Mouse (Mus musculus) adrenal gland (tissue): ENCODE results near the gene Olfr905.

Source experiments
- intact Hi-C: fragments of 180-260 bp; cut with DNase I; formaldehyde crosslinking; loops from one replicate; pipeline ENCODE4 v1.15.1; 2025
- long read RNA-seq, 2 experiments: library from polyadenylated mRNA; unstranded; transcript quantifications; one replicate each; pipeline ENCODE4 v2.0.0; 2020; ENCODE audit warnings: borderline replicate concordance in 1 of 2; ENCODE audit not compliant: insufficient replicate concordance in 1 of 2

Olfr905 gene
- long read RNA-seq, experiment 1: 0 reads
- long read RNA-seq, experiment 2: 0 reads

DNA sequence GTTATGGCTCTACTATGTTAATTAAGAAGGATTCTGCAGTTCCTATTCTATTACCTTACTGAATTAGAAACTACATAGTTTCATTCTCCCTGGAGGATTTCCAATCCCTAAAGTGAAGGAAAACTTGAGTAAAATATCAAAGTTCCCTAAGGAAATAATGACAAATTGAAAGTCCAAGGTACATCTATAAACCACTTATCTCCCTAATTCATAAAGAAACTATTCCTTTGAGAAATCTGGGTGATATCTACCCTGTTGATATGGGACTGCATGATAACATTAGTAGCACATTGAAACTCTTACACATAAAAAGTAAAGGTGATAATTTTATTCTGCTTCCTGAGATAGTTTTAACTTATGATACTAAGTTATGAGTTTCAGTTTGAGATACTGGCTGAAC, at the start of gene Olfr905:
Gene Olfr905 (plus strand): TSS at position 301 of the 400 bp plus-strand sequence.
- intact Hi-C loops: no loop called here

DNA sequence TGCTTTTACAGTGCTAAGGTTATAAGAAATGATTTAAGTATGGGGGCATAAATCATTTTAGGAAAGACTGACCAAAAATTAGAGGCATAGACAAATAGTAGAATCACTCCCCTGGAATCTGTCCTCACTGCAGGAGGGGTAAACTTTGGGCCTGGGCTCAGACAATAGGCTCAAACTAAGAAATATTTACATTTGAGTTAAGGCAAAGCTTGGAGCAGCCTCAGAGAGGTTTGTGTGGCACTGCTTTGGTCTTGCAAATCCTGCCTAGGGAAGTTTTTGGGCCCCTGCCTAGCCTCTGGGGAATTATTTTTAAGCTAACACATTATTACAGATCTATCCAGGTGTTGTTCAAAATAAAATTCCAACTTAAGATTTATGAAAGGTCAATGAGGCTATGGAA, 47.1 kb upstream of the Olfr905 start:
- intact Hi-C loops: no loop called here

DNA sequence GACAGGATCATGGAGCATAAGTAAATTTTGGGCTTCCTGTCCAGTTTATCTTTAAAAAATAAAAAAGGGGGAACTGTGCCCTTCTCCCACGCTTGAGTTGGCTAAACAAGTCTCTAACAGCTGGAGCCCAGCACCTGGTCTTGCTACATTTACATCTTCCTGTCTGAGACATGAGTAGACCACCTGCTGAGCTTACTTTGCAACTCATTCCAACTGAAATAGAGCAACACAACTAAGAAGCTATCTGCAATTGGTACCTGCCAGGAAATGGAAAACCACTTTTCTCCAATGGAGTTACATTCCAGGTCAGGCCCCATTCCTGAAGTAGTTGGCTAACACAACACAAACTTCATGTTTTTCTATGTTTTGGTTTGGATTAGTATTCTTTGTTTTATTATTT, 43.9 kb upstream of the Olfr905 start:
- intact Hi-C loops: no loop called here

DNA sequence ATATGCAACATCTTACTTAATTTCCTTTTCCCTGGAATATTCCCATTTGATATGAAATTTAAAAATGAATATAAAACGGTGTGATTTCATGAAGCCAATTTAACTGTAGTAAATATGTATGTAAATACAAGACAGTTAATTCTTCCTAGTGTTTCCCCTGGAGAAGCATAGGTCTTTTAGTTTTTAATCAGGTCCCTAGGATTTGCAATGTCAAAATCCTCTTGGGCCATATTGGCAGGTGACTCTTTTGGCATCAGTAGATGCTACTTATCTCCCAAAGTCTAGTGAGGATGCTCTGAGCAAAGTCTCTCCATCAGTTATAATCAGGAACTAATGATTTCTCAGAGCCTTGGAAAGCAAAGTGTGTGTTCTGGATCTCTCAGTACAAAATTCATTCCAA, 41.8 kb upstream of the Olfr905 start, which contains the start of gene Olfr901:
Gene Olfr901 (plus strand): TSS at position 301 of the 400 bp plus-strand sequence.
- intact Hi-C loops: no loop called here

DNA sequence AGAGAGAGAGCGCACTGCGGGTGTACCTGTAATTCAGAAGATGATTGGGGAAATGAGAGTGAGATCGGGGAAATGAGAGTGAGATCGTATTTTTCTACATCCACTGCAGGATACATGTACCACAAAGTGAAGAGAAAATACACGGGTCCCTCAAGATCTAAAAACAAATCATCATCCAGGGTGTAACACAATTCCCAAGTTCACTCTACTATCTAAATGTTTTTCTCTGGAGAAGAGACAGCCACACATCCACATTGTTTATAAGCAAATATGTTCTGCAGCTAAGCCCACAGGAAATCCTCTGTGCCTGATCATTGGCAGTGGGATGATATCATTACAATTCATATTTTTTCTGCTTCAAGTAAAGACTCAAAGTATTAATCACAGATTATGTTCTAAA, 23.6 kb upstream of the Olfr905 start, which contains the start of gene Olfr902:
Gene Olfr902 (plus strand): TSS at position 301 of the 400 bp plus-strand sequence.
- intact Hi-C loops: no loop called here

DNA sequence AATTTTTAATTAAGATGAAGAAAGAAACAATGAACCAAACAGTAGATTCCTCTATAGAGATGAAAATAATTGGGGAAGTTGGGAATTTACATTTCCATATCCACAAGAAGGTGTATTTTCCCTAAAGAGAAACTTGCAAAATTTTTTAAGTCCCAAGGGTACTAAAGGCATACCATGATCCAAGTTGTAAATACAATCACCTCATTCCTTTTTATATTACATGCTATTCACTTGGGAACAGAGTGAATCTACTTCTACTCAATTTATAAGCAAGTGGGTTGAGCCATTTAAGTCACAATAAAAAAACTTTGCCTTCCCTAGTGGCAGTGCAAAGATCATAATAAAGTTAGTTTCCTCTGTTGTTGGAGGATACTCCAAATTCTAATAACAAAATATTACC, 8.1 kb upstream of the Olfr905 start, which contains the start of gene Olfr904:
Gene Olfr904 (plus strand): TSS at position 301 of the 400 bp plus-strand sequence.
- intact Hi-C loops: no loop called here

DNA sequence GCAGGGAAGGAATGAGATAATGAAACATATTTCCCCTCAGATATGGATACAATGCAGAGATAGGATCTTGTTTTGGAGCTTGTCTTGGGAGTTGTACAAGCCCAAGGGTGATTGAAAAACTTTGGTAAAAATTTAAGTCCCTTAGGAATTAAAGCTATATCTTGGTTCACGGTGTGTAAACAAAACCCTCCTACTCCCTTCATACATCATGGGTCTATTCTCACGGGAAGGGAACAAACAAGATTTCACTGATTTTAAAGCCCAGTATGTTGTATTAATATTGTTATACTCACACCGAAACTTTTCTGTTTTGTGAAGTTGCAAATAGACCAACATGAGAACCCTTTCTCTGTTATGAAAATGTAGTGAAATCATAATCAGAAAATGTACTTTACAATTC, 15.9 kb downstream of the Olfr905 start, which contains the start of gene Olfr906:
Gene Olfr906 (plus strand): TSS at position 301 of the 400 bp plus-strand sequence.
- intact Hi-C loops: no loop called here

DNA sequence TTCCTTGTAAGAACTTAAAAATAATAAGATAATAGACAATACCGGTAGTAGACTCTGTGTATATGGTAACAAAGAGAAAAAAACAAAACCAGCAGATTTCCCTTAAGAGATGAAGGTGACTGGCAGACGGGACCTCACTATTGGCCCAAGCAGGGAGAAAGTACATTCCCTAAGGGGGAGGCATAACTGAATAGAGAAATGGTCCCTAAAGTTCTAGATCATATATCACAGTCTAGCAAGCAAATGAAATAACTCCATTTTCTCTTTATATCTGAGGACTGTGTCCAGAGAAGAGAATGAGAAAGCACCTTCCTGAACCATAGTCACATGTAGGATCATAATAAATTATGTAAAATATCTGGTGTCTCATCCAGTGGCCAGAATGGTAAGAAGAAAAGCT, 24.6 kb downstream of the Olfr905 start, which contains the start of gene Olfr907:
Gene Olfr907 (plus strand): TSS at position 301 of the 400 bp plus-strand sequence.
- intact Hi-C loops: no loop called here

DNA sequence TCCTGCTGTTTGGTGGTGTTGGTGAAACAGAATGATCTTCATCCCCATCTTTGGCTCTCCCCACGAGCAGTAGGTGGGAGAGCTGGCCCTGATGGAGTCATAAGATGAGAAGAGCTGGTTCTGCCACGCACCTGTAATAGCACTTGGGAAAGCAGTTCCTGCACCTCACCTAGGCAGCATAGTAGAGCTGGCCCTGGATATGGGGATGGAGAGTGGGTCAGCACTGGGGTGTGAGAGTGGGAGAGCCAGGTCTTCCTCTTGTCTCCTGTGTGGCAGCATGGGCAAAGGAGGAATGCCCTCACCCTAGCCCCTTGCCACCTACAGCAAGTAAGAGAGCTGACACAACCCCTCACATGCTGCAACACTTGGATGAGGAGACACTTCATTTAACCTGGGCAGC, 41.4 kb downstream of the Olfr905 start:
- intact Hi-C loops: no loop called here

DNA sequence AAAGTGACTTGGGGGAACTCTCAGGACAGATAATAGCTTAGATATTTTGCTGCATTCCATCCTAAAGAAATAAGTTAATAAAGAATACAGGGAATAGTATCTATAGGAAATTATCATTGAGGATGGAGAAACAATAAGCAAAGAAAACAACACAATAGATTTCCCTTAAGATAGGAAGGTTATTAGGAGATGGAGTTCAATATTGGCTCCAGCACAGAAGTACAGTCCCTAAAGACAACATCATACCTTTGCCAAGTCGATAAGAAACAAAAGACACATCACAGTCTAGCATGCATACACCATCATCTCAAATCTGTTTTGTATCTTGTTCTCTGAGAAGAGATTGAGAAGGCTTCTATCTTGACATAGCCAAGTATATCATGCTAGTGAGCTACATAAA, 50.4 kb downstream of the Olfr905 start, which contains the start of gene Olfr911-ps1:
Gene Olfr911-ps1 (plus strand): TSS at position 301 of the 400 bp plus-strand sequence.
- intact Hi-C loops: no loop called here
